Mouse (Mus musculus) heart, adult 2 months (tissue): ENCODE measurements at regions not wholly inside any gene's neighbourhood (a gene's known extent, or its start where the extent isn't known, plus 50 kb on each side); places are given as distances from the start of the nearest gene placed in this dataset.

Experiments
- CTCF ChIP-seq: fragments of 200-600 bp; IDR thresholded peaks from 2 replicates; pipeline ENCODE4 v1.8.1; 2022; ENCODE audit warnings: antibody characterized with exemption, mild to moderate bottlenecking, moderate library complexity
- EP300 ChIP-seq: fragments of 200-500 bp; IDR thresholded peaks from 2 replicates; pipeline ENCODE4 v1.6.1; 2011; ENCODE audit warnings: low read depth, low read length, control low read depth; ENCODE audit not compliant: insufficient read depth
- POLR2A ChIP-seq: fragments of 200-500 bp; IDR thresholded peaks from 2 replicates; pipeline ENCODE4 v1.6.1; 2011; ENCODE audit warnings: mild to moderate bottlenecking, low read depth, low read length, control low read depth; ENCODE audit not compliant: insufficient read depth

GRCm38 (mm10) chr11:56374329-56374728 lies 333.5 kb upstream of the Nmur2 start:
- no peak for TF ChIP-seq POLR2A
- TF ChIP-seq CTCF: no peak
- TF ChIP-seq EP300: no peak
